Mouse (Mus musculus) naive thymus-derived CD4-positive, alpha-beta T cell, adult 2 months (primary cell): ENCODE measurements around the gene Skp1a.

Experiments used
- DNase-seq: peaks from one replicate; pipeline ENCODE4 v3.0.0-alpha.2; 2011; ENCODE audit warnings: low read depth

Gene Skp1a

GRCm38 (mm10) chr11:52253674-52254375, 22.0 kb downstream of the Skp1a start:
- peak; percentile 77 for DNase-seq

- no peak for DNase-seq
Measured at GRCm38 (mm10) chr11:52255077-52255476, 23.3 kb downstream of the Skp1a start.

GRCm38 (mm10) chr11:52257376-52257775, 25.6 kb downstream of the Skp1a start:
- no peak for DNase-seq

GRCm38 (mm10) chr11:52258711-52259110, 26.9 kb downstream of the Skp1a start:
- DNase-seq: no peak

GRCm38 (mm10) chr11:52260878-52261277, 29.1 kb downstream of the Skp1a start:
- peak; percentile 51 for DNase-seq

GRCm38 (mm10) chr11:52261937-52262336, 30.1 kb downstream of the Skp1a start:
- DNase-seq: peak; percentile 78

- no peak for DNase-seq
Measured at GRCm38 (mm10) chr11:52262338-52262737, 30.5 kb downstream of the Skp1a start.

GRCm38 (mm10) chr11:52264871-52265270, 33.1 kb downstream of the Skp1a start:
- DNase-seq: no peak

- DNase-seq: peak; percentile 91
Measured at GRCm38 (mm10) chr11:52265616-52266307, 34.0 kb downstream of the Skp1a start.

GRCm38 (mm10) chr11:52267271-52267670, 35.5 kb downstream of the Skp1a start:
- DNase-seq: peak; percentile 68

GRCm38 (mm10) chr11:52268104-52268835, 36.5 kb downstream of the Skp1a start:
- peak; percentile 90 for DNase-seq

- DNase-seq: no peak
Measured at GRCm38 (mm10) chr11:52269841-52270240, 38.0 kb downstream of the Skp1a start.

GRCm38 (mm10) chr11:52271765-52272495, 40.1 kb downstream of the Skp1a start:
- DNase-seq: no peak

GRCm38 (mm10) chr11:52272619-52273018, 40.8 kb downstream of the Skp1a start:
- DNase-seq: peak; percentile 63

GRCm38 (mm10) chr11:52273183-52273941, 41.6 kb downstream of the Skp1a start:
- peak; percentile 71 for DNase-seq

GRCm38 (mm10) chr11:52273942-52274330, 42.1 kb downstream of the Skp1a start:
- peak; percentile 78 for DNase-seq

- peak; percentile 78 for DNase-seq
Measured at GRCm38 (mm10) chr11:52274456-52275112, 42.8 kb downstream of the Skp1a start.

- peak; percentile 90 for DNase-seq
Measured at GRCm38 (mm10) chr11:52275366-52275765, 43.6 kb downstream of the Skp1a start.

- no peak for DNase-seq
Measured at GRCm38 (mm10) chr11:52275774-52276555, 44.2 kb downstream of the Skp1a start.

GRCm38 (mm10) chr11:52276961-52277391, 45.2 kb downstream of the Skp1a start:
- DNase-seq: no peak
